Mouse (Mus musculus): ENCODE data around the gene Cerk.
"Not testable (repeated sequence)": the region's sequence is repeated elsewhere in the genome, so short reads cannot be mapped to it uniquely, and the experiment has no call there.

Gene Cerk

DNA sequence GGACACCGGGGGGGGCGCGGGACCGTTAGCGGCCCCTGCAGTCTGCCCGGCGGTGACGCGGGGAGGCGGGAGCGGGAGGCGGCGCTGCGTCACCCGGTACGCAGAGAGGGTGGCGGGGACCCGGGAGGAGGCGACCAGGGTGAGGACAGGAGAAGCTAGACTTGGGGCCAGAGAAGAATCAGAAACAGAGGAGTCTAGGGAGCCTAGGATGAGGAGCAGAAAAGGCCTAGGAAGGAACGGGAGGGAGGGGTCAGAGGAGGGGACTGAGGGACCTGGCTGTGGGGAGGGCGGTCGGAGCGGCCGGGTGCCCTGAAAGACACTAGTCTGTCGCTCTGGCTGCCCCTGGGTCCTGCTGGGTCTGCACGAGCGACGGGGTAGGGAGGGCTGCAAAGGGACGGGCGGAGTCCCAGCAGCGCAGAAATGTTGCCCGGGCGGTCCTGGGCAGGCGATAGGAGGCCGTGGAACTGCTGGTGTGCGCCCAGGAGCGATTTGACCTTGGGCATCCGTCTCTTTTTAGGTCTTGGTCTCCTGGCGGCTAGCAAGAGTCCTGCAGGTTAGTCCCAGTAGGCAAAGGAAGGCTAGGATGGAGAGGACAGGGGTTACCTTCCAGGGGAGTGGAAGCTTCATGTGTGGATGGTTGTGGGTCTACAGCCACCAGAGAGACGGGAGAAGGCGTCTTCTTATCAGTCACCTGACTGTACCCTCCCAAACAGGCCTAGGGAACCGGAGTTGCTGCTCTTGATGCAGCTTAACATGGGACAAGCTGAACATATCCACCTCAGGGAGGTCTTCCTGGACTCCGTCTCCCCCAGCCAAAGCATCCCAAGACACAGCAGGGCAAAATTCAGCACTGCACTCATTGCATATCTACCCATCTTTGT, at the start of gene Cerk:
Gene Cerk (minus strand): TSS at position 453 of the 881 bp plus-strand sequence.
- DNase-seq (ENCODE audit: low spot score), result peak; percentile 78

DNA sequence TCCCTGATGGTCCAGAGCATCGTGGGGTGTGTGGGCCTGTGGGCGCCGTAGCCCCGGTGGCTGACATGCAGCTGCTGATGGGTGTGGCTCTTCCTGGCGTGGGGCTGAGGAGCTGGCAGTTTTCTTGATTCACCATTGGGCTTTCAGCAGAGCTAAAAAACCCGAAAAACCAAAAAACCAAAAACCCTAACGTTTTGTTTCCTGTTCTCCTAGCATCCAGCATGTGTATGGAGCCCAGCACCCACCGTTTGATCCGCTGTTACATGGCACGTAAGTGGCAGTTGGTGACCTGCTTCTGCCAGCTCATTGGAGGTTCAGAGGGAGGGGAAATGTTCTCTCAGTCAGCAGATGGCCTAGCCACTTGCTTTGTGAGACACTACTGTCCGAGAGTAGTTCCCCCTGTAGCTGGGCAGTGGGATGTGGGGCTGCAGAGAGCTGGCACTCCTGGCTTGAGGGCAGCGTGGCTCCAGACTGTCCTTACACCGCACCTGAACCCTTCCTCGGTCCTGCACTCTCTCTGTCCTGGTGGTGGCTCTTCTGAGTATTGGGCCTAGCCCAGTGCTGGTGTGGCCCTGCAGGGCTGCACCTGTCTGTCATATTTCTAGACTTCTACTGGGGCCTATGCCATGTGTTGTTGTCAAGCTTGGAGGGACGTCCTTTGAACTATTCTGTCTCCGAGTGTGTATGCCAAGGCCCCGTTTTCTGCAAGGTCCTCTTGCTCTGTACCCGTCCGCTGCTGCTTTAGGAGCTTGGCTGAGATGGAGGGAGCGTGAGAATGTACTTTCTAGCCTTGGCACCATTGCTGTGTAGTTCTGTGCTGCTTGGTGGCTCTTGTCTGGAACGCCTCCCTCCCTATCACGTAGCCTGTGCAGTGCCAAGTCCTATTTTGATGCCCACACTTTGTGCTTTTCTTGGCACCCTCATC, 48.8 kb upstream of the Cerk start:
- peak; percentile 28 for DNase-seq (ENCODE audit: low spot score)

DNA sequence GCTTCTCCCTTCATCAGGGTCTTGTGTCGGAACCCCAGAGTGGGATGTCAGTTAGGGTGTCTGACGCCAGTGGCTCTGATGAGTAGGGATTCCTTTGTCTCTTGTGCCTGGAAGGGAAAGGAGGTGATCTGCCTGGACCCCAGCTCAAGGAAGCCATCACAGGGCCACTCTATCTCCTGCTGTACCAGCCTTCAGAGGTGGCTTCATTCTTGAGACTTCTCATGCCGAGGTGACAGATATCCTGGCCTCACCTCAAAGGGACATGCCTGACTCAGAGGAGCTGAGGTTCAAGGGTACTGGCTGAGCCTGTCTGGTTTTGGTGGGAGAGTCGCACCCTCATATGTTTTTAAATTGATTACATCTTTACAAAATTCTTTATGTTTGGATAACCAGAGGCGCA, 48.1 kb upstream of the Cerk start:
- no peak for DNase-seq (ENCODE audit: low spot score)

DNA sequence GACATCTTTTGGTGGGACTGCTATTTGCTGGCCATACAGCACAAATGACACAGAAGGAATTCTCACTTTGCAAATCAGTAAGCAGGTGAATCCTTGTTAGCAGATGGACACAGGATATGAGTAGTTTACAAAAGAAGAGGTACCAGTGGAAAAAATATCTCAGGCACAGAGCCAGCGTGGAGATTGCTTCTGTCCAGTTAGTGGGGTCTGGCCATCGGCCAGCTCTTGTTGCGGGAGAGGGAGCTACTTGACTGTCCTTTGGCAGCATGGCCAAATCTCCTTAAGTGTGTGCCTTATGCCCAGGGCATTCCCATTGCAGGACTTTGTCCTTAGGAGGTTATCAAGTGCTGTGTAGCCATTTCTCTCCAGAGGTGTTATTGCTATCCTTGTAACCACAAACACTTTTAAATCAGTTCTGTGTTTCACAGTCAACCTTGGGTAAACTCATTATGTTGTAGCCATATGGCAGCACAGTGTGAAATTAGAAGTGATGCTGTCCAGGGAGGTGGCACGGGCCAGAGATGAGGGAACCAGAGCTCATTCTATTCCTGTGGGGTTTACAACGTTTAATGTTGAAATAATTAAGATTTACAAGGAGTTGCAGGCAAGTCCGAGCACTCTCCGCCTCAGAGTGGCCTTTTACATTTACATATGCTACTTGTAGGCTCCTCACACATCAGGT, 46.0 kb upstream of the Cerk start:
- no peak for DNase-seq (ENCODE audit: low spot score)

DNA sequence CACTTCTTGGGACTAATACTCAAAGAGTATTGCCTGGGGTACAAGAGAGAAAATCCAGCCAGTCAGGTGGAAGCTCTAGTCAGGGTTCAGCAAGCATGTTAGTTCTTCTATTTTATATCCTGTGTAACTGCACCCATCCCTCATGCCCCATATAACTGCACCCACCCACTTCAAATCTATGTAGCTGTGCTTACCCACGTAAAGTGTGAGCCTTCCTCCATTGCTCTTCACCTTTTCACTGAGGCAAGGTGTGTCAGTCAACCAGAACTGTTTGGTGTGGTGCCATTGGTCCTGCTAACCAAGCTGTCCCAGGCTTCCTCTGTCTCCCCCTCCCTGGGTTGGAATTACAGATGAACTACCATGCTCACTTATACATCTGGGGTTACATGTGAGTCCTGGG, 45.2 kb upstream of the Cerk start:
- no peak for DNase-seq (ENCODE audit: low spot score)

DNA sequence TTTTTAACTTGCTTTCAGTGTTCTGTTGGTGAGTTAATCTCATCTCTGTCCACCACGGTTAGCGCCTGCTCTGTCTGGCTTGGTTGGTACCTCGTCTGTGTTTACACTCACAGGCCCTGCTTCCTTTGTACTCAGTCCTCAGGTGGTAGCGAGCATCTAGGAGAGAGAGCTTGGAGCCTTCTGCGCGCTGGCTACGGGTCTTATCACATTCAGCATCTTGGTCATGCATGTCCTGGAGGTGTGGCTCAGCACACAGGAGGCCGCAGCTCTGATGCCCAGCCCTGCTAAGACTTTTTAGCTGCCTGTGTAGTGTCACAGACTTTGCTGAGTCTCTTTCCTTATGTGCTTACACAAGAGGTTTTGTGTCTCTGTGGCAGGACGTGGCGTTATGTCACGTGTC, 43.7 kb upstream of the Cerk start:
- DNase-seq (ENCODE audit: low spot score), result no peak

DNA sequence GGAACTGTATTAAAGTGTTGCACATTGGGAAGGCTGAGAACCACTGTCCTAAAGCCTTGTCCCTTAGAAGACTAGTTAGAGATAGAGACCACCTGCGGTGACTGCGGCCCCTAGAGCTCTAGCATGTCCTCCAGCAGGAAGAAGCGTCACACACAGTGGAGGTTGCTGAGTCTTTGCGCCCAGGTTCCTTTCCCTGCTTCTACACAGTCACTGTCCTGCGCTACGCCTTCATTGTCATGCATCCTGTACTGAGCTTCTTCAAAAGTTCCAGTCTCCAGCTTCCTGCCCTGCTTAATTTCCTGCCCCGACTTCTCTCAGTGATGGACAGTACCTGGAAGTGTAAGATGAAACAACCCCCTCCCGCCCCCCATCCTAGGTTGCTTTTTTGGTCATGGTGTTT, 43.1 kb upstream of the Cerk start:
- DNase-seq (ENCODE audit: low spot score), result no peak

DNA sequence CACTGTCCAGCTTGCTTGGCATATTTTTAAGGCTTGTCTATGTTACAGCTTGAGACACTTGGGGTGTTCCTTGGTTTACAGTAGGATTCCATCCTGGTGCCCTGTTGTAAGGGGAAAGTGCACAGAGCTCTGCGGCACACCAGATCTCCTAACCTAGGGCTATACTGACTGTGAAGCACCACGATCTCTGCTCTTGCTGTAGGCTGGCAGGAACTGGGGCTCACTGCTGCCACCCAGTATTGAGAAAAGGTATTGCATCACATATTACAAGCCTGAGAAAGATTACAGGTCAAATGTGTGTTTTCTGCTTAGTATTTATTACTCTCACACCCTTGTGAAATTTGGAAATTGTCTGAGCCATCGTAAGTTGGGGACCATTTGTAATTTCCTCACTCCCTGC, 42.2 kb upstream of the Cerk start:
- peak; percentile 53 for DNase-seq (ENCODE audit: low spot score)

DNA sequence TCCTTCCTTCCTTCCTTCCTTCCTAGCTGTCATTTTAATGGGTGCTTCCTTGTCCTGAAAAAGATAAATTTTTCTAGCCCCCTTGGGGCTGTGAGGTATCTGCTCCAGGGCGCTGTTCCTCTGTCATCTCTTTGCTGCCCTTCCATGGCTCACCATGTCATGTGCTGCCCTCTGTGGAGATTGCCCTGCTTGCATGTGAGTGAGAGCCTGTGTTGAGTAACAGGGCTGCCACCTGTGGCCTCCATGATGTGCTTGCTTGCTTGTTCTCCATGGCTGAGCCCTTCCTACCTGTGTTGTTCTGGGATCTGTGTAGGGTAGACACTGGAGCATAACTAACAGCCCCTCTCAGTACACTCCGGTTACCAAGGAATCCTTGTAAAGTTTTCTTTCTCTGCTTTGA, 41.0 kb upstream of the Cerk start:
- no peak for DNase-seq (ENCODE audit: low spot score)

DNA sequence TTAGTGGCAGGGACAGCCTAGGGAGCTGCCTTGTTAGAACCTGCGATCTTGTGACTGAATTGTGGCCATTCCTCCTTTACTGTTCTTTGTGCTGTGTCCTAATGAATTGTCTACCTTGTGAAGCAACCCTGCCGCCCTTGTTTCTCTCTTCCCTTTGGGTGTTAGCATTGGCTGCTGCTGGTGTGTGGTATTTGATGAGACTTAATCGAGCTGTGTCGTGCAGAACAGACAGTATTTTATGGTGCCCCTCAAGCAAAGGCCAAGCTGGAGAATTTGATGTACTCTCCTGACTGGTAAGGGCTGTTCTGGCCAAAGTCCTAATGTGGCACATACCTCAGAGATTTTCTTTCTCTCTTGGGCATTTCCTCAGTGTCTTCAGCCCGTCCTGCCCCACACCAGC, 40.3 kb upstream of the Cerk start:
- no peak for DNase-seq (ENCODE audit: low spot score)

DNA sequence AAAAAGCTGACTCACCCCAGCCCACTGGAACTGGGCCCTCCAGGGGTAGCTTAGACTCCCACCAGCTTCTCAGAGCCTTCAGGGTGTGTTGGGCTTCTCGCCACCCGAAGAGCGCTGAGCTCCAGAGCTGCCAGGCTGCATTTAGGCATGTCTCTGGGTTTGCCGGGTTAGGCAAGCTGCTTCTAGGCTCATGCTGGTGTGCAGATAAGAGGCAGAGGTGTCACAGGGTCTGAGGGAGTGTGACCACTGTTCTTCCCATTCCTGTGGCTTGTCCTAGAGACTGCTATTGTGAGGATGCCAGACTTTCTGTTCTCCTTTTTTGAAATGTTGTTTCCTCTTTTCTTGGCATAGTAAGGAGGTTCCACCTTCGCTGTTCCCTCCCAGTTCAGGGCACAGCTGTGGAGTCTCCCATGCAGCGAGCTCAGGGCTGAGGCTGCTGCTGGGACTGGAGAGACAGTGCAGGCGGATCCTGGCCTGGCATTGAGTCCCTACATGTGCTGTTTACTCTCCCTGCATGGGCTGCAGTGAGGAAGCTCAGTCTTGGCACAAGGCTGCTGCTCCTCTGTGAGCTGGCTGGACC, 39.1 kb upstream of the Cerk start:
- DNase-seq (ENCODE audit: low spot score), result no peak

DNA sequence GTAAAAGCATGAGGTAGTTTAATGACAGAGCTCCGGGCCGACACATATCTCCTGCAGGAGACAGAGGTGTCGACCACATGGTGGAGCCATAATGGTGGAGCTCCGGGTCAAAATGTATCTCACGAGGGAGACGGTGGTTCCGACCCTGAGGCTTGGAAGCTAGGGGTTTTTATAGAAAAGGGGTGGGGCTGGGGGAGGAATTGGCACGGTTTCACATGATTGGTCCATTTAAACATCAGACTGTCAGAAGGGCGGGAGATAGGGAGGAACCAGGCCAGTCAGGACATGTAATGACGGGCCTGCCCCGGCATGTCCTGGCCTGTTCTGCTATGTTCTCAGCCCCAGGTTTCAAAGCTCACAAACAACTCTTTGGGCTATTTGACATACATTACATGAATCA, 36.0 kb upstream of the Cerk start:
- DNase-seq (ENCODE audit: low spot score), result not testable (repeated sequence)

DNA sequence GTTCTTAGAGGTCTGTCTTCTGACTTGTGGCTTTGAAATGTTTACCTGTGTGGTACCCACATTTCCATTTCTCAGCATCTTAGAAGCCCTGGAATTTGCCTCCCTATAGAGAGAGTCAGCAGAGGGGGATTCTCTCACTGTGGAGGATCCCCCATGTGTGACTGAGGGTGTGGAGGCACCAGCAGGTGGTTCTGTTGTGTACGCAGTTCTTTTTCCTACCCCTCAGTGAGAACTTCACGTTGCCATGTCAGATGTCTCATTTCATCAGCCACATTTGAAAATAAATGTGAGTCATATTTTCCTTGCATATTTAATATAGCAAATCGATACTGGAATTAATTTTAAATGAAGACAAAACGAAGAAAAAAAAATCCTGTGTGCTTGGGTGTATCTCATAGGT, 35.4 kb upstream of the Cerk start:
- no peak for DNase-seq (ENCODE audit: low spot score)

DNA sequence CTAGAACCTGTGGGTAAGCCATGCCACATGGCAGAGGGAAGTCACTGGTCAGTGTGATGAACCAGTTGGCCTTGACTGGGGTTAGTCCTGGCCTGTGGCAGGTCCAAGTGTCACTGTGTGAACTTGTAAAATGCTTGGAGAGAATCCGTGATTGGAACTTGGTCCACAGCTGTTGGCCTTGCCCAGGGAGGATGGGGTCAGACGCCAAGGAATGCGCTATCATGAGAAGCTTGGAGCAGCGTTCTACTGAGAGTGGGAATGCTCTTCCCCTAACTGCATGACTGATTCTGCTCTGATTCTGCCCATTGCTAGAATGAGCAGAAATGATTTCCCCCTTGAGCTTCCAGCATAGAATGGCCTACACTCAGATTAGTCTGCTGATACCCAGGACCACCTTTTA, 34.8 kb upstream of the Cerk start:
- no peak for DNase-seq (ENCODE audit: low spot score)

DNA sequence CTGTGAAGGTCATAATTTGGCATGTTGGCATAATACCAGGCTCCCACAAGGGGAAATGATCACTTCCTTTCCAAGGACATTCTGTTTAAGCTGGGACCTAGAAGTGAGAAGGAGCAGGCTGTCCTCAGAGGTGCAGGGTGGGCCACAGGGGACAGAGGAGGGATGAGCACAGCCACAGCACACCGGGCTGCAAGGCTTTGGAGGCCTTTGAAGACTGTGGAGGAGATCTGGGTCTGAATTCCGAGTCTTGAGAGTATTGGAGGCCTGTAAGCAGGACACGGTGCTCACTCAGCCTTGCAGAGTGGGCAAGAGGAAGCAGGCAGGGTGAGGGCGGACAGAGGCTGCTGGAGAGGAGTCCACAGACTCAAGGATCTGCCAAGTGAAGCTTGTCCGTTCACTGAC, 34.3 kb upstream of the Cerk start:
- DNase-seq (ENCODE audit: low spot score), result no peak

DNA sequence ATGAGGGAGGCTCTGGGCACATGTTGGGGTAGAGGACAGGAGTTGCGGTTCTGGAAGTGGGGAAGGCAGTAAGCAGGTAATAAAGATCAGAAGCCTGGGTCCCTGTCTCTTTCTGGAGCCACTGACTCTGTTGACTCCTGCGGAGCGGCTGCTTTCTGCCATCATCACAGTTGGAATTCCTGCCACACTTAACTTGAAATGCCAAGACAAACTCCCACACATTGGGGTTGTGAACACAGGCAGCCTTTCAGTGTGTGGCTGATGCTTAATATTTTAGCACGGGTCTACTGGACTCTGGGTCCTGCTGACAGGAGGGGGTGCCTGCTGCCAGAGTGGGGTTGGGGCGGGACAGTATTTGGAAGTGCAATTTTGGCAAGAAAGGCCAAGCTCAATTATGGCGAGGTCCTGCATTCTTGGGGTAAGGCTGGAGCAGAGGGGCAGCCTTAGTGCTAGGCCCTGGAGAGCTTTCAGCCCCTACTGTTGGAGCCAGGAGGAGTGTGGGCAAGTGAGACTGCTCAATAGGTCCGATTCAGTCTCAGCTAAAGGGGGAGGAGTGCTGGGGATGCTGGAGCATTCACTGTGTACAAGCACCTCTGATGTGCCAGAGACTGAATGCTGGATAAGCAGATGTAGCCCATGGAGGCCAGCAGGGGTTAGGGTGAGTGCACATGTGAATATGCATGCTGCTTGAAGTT, 33.7 kb upstream of the Cerk start:
- no peak for DNase-seq (ENCODE audit: low spot score)

DNA sequence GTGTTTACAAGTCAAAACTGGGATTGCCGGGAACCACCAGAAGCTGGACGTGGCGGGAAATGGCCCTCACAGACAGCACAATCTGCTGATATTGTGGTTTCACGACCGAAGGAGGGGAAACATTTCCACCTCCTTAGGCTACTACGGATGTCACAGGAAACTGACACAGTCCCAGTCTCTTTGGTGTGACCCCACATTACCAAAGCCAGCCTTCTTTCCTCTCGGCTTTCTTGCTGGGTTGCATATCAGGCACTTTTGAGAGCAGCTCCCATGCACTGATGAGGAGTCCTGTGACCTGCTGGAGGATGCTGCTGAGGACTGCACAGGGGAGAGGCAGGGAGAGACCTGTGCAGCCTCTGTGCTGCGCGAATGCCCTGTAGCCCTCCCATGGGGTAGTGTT, 30.7 kb upstream of the Cerk start:
- not testable (repeated sequence) for DNase-seq (ENCODE audit: low spot score)

DNA sequence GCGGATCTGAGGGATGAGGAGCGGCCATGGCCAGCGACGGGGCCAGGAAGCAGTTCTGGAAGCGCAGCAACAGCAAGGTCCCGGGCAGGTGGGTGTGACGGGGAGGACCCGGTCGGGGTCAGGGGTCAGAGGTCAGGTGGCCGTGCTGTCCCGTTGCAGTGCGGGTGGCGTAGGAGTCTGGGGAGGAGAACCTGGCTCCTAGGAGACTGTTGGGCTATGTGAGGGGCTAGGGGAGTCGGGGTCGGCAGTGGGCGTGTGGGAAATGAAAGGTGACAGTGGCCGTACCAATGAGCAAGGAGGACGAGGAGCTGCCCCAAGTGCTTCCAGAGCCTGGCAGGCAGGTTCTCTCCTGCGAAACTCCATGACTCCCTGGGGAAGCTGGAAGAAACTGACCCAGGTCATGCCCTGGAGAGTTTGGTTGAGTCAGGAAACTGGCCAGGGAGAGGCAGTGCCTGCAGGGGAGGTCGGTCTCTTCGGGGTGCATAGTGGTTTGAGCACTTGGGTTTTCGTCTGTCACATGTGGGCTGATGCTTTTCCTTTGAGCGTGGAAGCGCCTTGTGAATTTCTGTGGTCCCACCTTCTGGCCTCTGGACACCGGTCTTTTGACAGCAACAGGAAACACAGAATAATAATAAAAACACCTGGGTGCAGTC, 28.7 kb upstream of the Cerk start:
- DNase-seq (ENCODE audit: low spot score), result no peak

DNA sequence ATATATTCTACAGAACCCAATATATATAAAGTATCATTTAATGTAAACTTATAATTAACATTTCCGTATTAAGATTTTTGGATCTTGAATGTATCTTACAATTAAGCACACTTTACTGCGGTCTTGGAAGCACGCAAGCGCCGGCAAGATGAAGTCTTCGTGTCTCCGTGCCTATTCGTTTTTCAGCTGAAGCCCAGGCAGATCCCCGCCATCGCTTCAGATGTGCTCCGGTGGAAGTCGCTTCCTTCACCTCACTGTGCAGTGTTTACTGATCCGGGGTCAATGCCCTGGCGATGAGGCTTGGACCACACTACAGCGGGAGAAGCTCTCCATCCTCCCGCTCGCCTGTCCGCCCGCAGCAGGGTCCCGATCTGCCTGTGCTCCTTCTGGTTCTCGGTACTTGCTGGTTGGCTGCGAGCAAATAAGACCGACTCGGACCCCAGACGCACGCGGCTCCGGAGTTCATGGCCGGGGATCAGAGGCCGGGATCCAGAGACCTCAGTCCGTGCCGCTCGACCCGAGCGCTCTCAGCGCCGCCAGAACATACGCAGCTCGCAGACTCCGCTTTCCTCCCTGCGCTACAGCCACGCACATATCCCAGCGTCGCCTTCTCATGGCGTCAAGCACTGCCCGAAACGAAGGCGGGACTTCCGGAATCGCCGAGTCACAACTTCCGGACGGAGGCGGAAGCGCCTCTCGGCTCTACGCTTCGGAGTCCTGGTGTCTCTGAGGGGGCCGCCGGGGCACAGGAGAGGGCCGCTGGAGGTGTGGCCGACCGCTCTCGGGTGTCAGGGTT, 28.0 kb upstream of the Cerk start, which contains the start of gene Tbc1d22a:
Gene Tbc1d22a (plus strand): TSS at position 707 of the 796 bp plus-strand sequence.
- DNase-seq (ENCODE audit: low spot score), result peak; percentile 96

DNA sequence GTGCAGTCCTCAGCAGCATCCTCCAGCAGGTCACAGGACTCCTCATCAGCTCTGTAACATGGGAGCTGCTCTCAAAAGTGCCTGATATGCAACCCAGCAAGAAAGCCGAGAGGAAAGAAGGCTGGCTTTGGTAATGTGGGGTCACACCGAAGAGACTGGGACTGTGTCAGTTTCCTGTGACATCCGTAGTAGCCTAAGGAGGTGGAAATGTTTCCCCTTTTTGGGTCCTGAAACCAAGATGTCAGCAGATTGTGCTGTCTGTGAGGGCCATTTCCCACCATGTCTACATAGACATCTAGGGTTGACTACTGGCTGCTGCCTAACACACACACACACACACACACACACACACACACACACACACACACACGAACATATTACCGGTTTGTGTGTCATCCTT, 26.3 kb upstream of the Cerk start:
- not testable (repeated sequence) for DNase-seq (ENCODE audit: low spot score)

Data from retina, embryonic 14.5 days (tissue).